Mouse (Mus musculus): ENCODE results near the gene Uba52. TPM values are rescaled to one million over a fixed set of nuclear protein-coding genes. Genes with fewer than 3 reads are reported as not detected.

Uba52 gene
- total RNA-seq, 2 experiments from 2014 or later, result 777 to 924 TPM

DNA sequence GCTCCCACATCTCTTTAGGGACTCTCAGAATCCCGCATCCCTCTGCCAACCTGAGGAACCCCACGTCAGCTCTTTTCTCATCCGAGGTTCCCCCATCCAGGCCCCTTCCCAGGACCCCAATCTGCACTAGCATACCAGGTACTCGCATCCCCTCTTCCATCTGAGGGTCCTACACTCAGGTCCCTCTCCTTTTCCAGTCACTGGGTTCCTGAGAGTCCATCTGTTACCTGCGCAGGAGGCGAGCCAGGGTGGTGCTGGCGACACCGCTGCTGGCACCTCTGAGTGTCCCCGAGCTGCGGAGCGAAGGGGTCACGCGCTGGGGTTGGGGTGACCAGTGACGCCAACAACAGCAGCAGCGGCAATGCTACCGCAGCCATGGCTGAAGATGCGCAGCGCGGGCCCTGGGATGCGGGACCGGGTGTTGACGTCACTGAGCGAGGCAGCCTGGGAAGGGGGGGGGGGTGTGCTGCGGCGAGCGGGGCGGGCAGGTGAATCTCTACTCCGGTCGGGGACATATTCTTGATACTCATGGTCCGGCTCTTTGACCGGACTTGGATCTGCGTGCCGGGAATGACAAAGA is 23.6 kb downstream of the Uba52 start, which contains the start of gene Tmem59l:
Tmem59l (minus strand) TSS at position 418 of the 580 bp plus-strand sequence.
- no peak within 1 kb of the TSS for H3K27ac ChIP-seq
- intact Hi-C loops (cut with DNase I), result no loop called here
- DNase-seq, result no peak
- TF ChIP-seq CTCF (IDR thresholded peaks at IDR 0.05), result no peak
- peak within 1 kb of the TSS; percentile 63 for H3K4me3 ChIP-seq

DNA sequence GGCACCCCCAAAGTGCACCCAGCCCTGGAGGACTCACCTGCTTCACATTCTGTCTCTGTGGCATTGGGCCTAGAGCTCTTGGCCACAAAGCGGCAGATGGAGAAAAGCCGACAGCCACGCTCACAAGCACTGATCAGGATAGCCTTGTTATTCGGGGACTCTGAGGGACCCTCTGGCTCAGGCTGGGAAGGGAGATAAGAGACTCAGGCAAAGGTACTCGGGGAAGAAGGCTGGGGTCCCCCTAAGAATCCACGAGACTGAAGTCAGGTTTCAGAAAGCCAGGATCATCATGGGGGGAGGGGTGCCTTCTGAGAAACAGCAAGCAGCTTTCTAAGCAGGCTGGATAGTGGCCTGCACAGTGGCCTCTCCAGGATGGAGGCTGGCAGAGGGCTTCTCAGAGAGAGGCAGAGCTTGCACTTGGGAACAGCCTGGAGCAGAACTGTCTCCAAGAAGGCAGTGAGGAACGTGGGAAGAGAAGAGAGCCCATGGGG is 24.4 kb downstream of the Uba52 start:
- intact Hi-C loops (cut with DNase I), result no loop called here
- Histone ChIP-seq H3K4me3 (no peak overlapping the region), H3K27ac (no peak overlapping the region)
- no peak for DNase-seq
- TF ChIP-seq CTCF (IDR thresholded peaks at IDR 0.05), result no peak

DNA sequence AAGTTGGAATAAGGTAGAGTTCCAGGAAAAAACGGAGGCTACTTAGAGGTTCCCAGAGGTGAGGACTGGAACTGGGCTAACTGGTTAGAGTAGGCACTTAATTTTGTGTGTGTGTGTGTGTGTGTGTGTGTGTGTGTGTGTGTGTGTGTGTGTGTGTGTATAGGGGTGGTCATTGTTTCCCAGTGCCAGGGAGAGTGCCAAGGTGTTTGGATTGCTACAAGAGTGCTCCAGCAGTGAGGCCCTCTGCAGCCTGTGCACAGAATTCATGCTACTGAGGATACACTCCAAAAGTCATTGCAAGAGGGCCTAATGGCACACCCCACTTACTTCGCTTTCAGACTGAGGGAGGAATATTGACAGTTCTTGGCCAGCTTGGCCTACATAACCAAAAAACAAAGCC is 27.7 kb downstream of the Uba52 start:
- no peak overlapping the region for H3K4me3 ChIP-seq
- H3K27ac ChIP-seq, result no peak overlapping the region
- no peak for DNase-seq
- intact Hi-C loops (cut with DNase I), result no loop called here
- TF ChIP-seq CTCF (IDR thresholded peaks at IDR 0.05), result no peak

DNA sequence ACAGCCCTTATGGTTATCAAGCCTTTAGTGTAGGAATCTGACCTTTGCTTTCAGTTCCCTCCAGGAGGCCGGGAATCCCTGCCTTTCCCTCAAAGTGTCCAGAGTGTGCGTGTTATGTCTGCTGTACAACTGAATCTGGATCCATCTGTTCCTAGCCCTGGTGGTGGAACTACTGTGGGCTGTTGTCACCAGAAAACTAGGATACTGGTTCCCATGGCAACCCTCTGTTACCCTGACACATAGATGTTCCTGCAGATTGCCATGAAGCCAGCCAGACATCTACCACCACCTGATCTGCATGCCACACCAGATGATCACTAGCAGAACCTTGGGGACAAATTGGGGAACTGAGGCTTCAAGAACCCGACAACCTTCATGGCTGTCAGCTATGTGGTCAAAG is 28.7 kb downstream of the Uba52 start:
- Histone ChIP-seq H3K4me3 (no peak overlapping the region), H3K27ac (no peak overlapping the region)
- no peak for DNase-seq
- TF ChIP-seq CTCF (IDR thresholded peaks at IDR 0.05), result no peak
- intact Hi-C loops (cut with DNase I), result no loop called here

DNA sequence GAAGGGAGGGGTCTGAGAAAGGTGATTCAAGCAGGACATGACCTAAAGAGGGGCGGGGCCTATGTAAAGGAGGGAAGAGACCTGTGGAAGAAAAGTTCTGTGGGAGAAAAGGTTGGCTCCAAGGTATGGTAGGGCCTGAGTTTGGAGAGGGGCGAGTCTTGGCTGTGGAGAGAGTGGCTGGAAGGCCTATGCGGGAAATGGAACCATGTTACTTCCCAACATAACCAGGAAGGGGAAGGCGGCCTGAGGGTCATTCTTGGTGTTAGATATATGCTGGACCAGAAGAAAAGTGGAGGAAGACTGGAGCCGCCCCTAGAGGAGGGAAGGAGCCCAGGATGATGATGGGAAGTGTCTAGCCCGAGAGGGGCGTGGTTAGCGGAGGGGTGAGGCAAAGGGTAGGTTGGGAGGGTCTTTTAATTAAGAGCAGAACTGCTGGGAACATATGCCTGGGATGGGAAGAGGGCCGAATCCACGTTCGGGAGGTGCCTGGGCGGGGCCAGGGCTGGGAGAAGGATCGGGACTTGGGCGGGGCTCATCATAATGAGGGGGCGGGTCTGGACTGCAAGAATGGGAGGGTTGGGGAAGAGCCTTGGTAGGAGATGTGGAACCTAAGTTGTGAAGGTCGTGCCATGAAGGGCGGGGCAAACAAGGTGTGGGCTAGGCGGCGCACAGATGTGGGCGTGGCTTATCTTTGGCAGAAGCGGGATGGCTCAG is 33.2 kb downstream of the Uba52 start:
- peak overlapping the region; percentile 90 for H3K27ac ChIP-seq
- no peak for DNase-seq
- H3K4me3 ChIP-seq, result peak overlapping the region; percentile 98
- intact Hi-C loops (cut with DNase I), result no loop called here
- TF ChIP-seq CTCF (IDR thresholded peaks at IDR 0.05), result no peak

DNA sequence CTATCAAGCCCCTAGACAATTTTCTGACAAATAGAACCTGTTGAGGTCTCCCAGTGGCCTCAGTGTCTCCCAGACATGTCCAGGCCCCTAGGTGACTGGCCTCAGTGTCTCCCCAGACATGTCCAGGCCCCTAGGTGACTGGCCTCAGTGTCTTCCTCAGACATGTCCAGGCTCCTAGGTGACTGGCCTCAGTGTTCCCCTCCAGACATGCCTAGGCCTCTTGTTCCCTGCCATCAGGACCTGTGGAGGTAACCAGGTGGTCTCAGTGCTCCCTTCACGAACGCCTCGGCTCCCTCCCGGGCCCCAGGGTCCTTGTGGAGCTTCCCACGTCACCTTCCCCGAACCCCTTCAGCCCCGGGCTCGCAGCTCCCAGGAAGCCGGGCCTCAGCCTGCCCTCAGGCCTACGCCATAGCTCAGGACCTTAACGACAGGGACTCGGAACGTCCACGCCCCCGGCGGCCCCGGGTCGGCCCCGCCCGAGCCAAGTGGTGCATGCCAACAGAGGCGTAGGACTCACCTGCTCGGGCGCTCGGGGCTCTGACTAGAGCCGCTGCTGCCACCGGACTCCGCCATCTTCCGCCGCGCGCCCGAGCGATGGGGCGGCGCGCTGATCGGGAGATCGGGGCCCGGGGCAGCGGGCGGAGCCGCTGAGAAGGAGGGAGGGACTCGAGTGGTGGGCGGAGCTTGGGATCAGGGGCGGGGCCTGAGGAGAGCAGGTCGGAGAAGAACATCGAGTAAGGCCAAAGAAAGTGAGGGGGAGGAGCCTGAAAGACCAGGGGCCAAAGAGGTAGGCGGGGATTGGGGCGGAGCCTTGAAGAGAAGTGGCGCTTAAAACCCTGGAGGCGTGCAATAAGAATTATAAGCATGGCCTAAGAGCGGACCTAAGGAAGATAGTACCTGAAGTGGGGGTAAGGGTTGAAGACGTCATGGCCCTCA is 34.0 kb downstream of the Uba52 start, which contains the start of gene Klhl26:
Klhl26 (minus strand) TSS at position 636 of the 936 bp plus-strand sequence.
- DNase-seq, result peak; percentile 97
- TF ChIP-seq CTCF (IDR thresholded peaks at IDR 0.05), result no peak
- intact Hi-C loops (cut with DNase I), result no loop called here
- Histone ChIP-seq H3K4me3 (peak within 1 kb of the TSS; percentile 98), H3K27ac (peak within 1 kb of the TSS; percentile 90)

DNA sequence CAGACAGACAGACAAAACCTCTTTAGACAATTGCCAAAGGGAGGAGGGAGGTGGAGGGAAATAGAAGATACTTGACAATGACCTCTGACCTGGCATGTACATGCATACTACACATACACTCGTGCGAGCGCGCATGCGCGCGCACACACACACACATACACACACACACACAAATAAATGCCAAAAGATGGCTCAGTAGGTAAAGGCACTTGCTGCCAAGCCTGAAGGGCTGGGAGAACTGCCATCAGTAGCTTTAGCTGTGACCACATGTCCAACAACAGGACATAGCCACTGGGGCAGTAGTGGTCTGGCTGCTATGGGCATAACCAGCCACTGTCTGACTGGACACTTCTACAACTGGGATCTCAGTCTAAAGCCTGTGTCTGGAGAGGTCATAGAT is 38.7 kb downstream of the Uba52 start:
- Histone ChIP-seq H3K4me3 (no peak overlapping the region), H3K27ac (no peak overlapping the region)
- intact Hi-C loops (cut with DNase I), result no loop called here
- no peak for TF ChIP-seq CTCF (IDR thresholded peaks at IDR 0.05)
- no peak for DNase-seq

DNA sequence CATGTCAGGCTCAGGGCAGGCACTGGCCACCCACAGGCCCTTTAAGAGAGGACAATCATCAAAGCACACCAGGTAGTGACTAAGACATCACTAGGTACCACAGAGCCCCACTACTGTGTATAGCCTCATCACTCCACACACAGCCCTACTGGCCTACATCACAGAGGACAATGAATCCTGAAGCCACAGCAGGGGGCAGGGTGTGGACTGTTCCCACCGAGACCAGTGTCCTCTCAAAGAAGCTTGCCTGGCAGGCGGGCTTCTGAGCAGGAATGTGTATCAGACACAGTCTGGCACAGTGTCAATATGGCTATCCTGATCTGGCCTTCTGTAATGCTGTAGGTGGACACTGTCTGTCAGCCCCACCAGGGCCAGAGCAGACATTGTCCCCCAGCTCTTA is 40.7 kb downstream of the Uba52 start:
- TF ChIP-seq CTCF (IDR thresholded peaks at IDR 0.05), result no peak
- DNase-seq, result no peak
- Histone ChIP-seq H3K4me3 (no peak overlapping the region), H3K27ac (peak overlapping the region; percentile 79)
- intact Hi-C loops (cut with DNase I), result no loop called here

DNA sequence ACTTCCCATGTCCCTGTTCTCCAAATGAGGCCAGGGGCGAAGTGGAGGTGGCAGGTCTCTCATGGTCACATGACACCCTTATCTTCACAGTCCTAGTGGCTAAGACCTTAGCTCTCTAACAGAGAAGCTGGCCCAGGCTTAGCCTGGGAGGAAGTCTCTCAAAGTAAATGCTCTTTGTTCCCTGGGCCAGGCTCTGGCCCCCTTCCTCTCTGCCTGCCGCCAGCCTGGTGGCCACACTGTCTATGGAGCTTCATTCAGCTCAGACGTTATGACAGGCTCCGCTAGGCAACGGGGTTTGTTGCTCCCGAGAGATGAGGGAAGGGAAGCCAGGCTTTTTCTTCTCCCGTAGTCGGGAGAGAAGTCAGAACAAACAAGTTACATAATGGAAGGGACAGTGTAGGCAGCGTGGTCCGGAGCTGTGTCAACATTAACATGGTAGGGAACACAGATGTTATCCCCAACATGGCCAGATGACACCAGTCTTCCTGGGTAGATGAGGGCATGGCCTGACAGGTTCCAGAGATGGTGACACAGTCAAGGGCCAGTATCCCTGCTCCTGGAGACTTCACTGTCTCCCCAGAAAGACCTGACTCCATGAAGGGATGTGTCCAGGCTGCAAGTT is 41.2 kb downstream of the Uba52 start:
- no peak for TF ChIP-seq CTCF (IDR thresholded peaks at IDR 0.05)
- Histone ChIP-seq H3K4me3 (no peak overlapping the region), H3K27ac (peak overlapping the region; percentile 79)
- intact Hi-C loops (cut with DNase I), result no loop called here
- DNase-seq, result no peak

DNA sequence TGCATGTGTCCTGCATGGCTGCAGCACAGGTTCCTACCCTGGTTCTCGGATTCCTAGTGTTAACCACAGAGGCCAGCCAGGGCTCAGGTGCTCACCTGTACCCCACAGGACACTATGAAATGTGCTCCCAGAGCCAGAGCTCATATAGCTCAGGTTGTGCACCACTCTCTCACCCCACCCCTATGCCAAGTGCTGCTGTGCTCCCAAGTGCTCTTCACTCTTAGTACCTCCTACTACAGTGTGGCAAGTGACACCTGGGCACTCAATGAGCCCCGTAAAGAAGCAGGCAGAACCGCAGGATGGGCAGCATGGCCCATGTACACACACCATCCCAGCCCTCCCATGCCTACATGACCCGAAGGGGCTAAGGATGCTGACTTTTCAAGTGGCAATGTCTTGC is 41.9 kb downstream of the Uba52 start:
- no peak for DNase-seq
- H3K27ac ChIP-seq, result peak overlapping the region; percentile 79
- no peak overlapping the region for H3K4me3 ChIP-seq
- no peak for TF ChIP-seq CTCF (IDR thresholded peaks at IDR 0.05)
- intact Hi-C loops (cut with DNase I), result no loop called here

DNA sequence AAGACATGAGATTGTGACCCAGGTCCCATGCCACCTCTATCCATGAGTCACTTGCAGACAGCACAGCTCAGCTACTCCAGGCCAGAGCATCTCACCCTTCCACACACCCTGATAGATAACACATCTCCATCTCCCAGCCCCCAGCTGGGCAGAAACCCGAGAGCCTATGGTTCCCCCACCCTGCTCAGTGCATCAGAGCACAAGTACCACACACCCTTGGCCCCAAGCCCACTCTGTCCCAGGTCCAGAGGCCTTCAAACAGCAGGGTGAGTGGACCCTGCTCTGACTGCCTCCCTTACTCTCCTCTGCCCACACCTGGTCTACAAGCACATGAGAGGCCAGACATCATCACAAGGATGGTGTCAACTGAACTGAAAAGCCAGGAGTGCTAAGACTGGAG is 42.7 kb downstream of the Uba52 start:
- Histone ChIP-seq H3K4me3 (peak overlapping the region; percentile 58), H3K27ac (peak overlapping the region; percentile 79)
- intact Hi-C loops (cut with DNase I), result no loop called here
- TF ChIP-seq CTCF (IDR thresholded peaks at IDR 0.05), result no peak
- peak; percentile 58 for DNase-seq

DNA sequence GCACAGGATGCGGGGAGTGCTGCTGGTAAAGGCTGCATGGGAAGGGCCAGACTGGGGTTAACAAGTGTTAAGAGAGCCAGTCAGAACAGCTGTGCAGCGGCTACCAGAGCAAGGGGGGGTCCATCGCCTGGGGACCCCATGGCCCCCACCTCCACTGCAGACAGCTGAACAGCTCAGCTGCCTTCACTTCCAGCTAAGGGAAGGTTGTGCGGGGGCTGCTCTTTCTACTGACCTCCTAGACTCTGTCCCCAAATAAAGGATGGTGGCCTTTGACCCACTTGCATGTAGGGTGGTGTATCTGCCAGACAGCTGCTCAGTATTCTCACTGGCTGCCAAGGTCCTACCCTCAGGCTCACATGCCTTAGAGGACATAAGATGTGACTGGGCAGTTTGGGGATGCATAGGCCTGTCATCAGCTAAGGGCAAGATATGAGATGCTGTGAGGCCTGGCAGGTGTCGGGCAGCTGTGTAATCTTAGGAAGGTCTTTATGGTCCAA is 43.3 kb downstream of the Uba52 start:
- Histone ChIP-seq H3K27ac (peak overlapping the region; percentile 79), H3K4me3 (peak overlapping the region; percentile 58)
- no peak for TF ChIP-seq CTCF (IDR thresholded peaks at IDR 0.05)
- intact Hi-C loops (cut with DNase I), result no loop called here
- DNase-seq, result peak; percentile 48
